Mouse (Mus musculus) forebrain, embryonic 10.5 days (tissue): Measurements from ENCODE around the gene Sobp. TPM values are rescaled to one million over a fixed set of nuclear protein-coding genes. Genes with fewer than 3 reads are reported as not detected.

ENCODE experiments used
- DNase-seq: peaks from one replicate; pipeline ENCODE4 v3.0.0-alpha.2; 2017; ENCODE audit warnings: low spot score; ENCODE audit errors: extremely low spot score
- H3K27ac ChIP-seq: fragments of 300-500 bp; sonication (generic); 2 replicates; pipeline ENCODE4 v1.5.1; 2016; ENCODE audit warnings: mild to moderate bottlenecking
- H3K27me3 ChIP-seq: fragments of 300-500 bp; sonication (generic); 2 replicates; pipeline ENCODE4 v1.6.1; 2016; ENCODE audit warnings: mild to moderate bottlenecking; ENCODE audit not compliant: poor library complexity, severe bottlenecking
- H3K36me3 ChIP-seq: fragments of 300-500 bp; sonication (generic); replicated peaks from 2 replicates; pipeline ENCODE4 v1.6.1; 2016; ENCODE audit warnings: mild to moderate bottlenecking, moderate library complexity
- H3K4me1 ChIP-seq: fragments of 300-500 bp; sonication (generic); 2 replicates; pipeline ENCODE4 v1.6.1; 2016
- H3K4me3 ChIP-seq: fragments of 300-500 bp; sonication (generic); 2 replicates; pipeline ENCODE4 v1.5.1; 2016; ENCODE audit warnings: mild to moderate bottlenecking, moderate library complexity
- H3K9me3 ChIP-seq: fragments of 300-500 bp; sonication (generic); 2 replicates; pipeline ENCODE4 v1.6.1; 2016; ENCODE audit warnings: mild to moderate bottlenecking, moderate library complexity
- WGBS: fragments of 180-500 bp; shearing (Covaris S2); methylation state at CpG from one replicate; pipeline ENCODE4 v1.1.7; 2016; 5-methylcytosine and 5-hydroxymethylcytosine counted together
- polyA plus RNA-seq: library from polyadenylated mRNA; unstranded; fragments of >200 nt; fragmentation: Nextera tagmentation; extraction: Ambion mirVana; gene quantifications from 2 replicates; pipeline ENCODE4 v1.2.1, GENCODE M21; 2016

Sobp gene
- polyA plus RNA-seq, 1 experiment from 2014 or later = 1.8 TPM

- Histone ChIP-seq H3K4me3 (no peak overlapping the region), H3K27ac (no peak overlapping the region), H3K9me3 (peaks cover 5% of the 10 kb centered on the region; the same call in 1 of the 2 replicates), H3K36me3 (no peaks in the 10 kb centered on the region), H3K4me1 (peaks cover 29% of the 10 kb centered on the region), H3K27me3 (0 out of 2 replicates have a peak, but pooled peaks cover 13% of the 10 kb centered on the region)
- 93% methylated on average over 13 of the region's 13 CpGs for WGBS
- DNase-seq = no peak
These were observed 211.7 kb downstream of the Sobp start for GRCm38 (mm10) chr10:42962655-42963054.

DNA sequence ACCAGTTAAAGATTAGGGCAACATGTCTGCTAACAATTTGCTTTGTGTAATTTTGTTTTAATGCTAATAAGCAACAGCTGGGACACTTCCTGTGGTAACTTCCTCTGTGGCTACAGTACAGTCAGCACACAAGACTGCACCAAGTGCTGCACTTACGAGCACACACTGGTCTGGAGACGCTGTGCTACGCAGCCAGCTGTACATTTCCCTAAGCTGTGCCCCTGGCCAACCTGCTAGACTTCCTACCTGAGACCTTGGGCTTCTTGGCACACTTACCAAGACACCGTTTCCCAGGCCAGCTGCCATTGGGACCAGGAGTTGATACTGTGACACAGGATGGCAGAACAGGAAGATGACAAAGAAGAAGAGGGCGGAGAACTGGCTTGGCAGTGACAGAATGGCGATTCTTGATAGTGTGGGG, 212.1 kb downstream of the Sobp start:
- peaks cover 18% of the 10 kb centered on the region for H3K27me3 ChIP-seq
- H3K4me1 ChIP-seq = peaks cover 33% of the 10 kb centered on the region
- no peak for DNase-seq
- H3K9me3 ChIP-seq = peaks cover 5% of the 10 kb centered on the region; the same call in 1 of the 2 replicates
- no peaks in the 10 kb centered on the region for H3K36me3 ChIP-seq
- WGBS = 84% methylated on average over 6 of the region's 6 CpGs
- peak overlapping the region; percentile 22; the same call in 1 of the 2 replicates for H3K27ac ChIP-seq
- no peak overlapping the region for H3K4me3 ChIP-seq

GRCm38 (mm10) chr10:42961771-42962170, 212.6 kb downstream of the Sobp start:
- peaks cover 22% of the 10 kb centered on the region for H3K27me3 ChIP-seq
- H3K27ac ChIP-seq = peak overlapping the region; percentile 22; the same call in 1 of the 2 replicates
- no peak overlapping the region for H3K4me3 ChIP-seq
- 67% methylated on average over 6 of the region's 6 CpGs for WGBS
- no peaks in the 10 kb centered on the region for H3K36me3 ChIP-seq
- H3K9me3 ChIP-seq = peaks cover 1% of the 10 kb centered on the region; the same call in 1 of the 2 replicates
- peaks cover 33% of the 10 kb centered on the region for H3K4me1 ChIP-seq
- DNase-seq = no peak

DNA sequence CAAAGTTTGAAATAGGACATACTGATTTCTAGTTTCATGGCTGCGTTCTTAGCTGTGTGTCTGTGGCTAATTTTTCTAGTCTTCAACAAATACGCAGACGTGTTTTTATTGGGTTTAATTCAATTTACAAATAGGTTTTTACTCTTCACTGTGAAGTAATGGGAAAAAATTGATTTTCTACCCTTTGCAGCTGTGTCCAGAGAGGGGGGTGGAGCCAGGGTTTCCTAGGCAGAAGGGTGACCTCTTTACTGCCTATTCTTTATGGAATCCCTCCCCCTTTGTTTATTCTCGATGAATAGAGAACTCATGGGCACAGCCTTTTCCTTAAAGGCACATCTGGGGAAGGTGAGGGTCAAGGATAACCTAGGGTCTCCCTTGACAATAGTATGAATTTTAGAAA, 215.6 kb downstream of the Sobp start:
- peak overlapping the region; percentile 74; the same call in 1 of the 2 replicates for H3K27ac ChIP-seq
- 49% methylated on average over 4 of the region's 4 CpGs for WGBS
- no peak for DNase-seq
- H3K27me3 ChIP-seq = peaks cover 47% of the 10 kb centered on the region
- H3K4me1 ChIP-seq = peaks cover 33% of the 10 kb centered on the region
- H3K9me3 ChIP-seq = no peaks in the 10 kb centered on the region
- peak overlapping the region; percentile 50; the same call in 1 of the 2 replicates for H3K4me3 ChIP-seq
- H3K36me3 ChIP-seq = no peaks in the 10 kb centered on the region

DNA sequence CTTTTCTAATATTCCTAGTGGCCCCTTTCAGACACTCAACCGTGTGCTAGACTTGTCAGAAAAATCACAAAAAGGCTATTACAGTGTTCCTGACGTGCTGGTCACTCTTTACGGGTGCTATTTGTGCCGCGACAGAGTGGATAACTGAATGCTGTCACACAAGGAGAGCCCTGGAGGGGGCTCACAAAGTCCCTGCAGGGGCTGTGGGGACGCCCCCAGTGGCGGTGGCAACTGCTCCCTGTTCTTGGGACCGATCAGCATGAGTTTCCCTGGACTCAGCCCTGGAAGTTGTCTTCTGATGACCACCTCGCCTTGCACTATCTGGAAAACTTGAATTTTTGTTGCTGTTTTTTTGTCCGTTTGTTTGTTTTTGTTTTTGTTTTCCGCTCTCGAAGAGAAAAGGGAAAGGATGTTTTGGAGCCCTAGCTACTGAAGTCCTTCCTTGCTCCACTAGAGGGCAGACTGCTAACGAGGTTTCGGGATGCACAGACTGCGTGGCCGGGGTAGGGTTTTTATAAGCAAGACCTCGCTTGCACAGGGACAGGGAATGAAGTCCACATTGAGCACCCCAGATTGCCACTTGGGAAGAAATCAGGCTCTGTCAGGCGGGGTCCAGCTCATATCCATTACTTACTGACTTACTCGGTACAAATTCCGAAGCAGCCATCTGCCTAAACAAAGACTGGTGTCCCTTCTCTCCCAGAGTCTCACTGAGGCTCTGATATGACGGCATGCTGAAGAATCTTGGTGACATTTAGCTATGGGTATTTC, 216.3 kb downstream of the Sobp start:
- peak overlapping the region; percentile 74 for H3K27ac ChIP-seq

GRCm38 (mm10) chr10:42955205-42955604, 219.1 kb downstream of the Sobp start:
- H3K9me3 ChIP-seq = no peaks in the 10 kb centered on the region
- no peak overlapping the region for H3K4me3 ChIP-seq
- 92% methylated on average over 3 of the region's 3 CpGs for WGBS
- no peak for DNase-seq
- H3K4me1 ChIP-seq = peaks cover 42% of the 10 kb centered on the region
- H3K36me3 ChIP-seq = no peaks in the 10 kb centered on the region
- H3K27ac ChIP-seq = no peak overlapping the region
- H3K27me3 ChIP-seq = peaks cover 47% of the 10 kb centered on the region

More for the DNA sequence above, 216.3 kb downstream of the Sobp start:
- H3K9me3 ChIP-seq = no peaks in the 10 kb centered on the region
- peaks cover 47% of the 10 kb centered on the region for H3K27me3 ChIP-seq
- no peaks in the 10 kb centered on the region for H3K36me3 ChIP-seq
- DNase-seq = peak; percentile 78
- peaks cover 33% of the 10 kb centered on the region for H3K4me1 ChIP-seq
- H3K4me3 ChIP-seq = peak overlapping the region; percentile 50
- WGBS = 10% methylated on average over 21 of the region's 21 CpGs

DNA sequence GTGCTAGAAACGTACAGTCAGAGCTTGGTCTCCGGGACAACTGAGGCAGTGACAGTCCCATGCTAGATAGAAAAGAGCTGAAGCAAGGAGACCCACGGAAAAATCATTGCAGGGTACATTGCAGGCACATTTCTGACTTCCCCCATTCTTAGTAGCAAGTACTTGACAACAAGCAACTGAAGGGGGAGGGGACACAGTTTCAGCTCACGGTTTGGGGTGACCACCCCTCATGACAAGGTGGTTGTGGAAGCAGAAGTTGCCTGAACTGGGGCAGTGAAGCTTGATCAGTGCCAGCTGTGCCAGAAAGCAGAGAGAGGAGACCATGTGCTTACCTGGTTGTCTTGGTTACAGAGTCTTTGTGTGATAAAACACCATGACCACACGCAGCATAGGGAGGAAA, 220.7 kb downstream of the Sobp start:
- H3K27ac ChIP-seq = no peak overlapping the region
- 78% methylated on average over 5 of the region's 5 CpGs for WGBS
- no peaks in the 10 kb centered on the region for H3K36me3 ChIP-seq
- no peaks in the 10 kb centered on the region for H3K9me3 ChIP-seq
- H3K4me3 ChIP-seq = no peak overlapping the region
- peaks cover 48% of the 10 kb centered on the region for H3K27me3 ChIP-seq
- H3K4me1 ChIP-seq = peaks cover 46% of the 10 kb centered on the region
- no peak for DNase-seq

Other genes starting within 250 kb of the Sobp start
- 1.0 and 1.1 TPM in 2 replicates for gene 9030612E09Rik, start 174 bp upstream of the Sobp start, polyA plus RNA-seq
- gene Pdss2, start 47.0 kb upstream of the Sobp start, polyA plus RNA-seq = 17.1 and 17.2 TPM in 2 replicates